Mouse (Mus musculus): ENCODE data around the gene Terb2.

GRCm38 (mm10) chr2:122218234-122218633 is 32.2 kb downstream of the Terb2 start:
- TF ChIP-seq CEBPB (IDR thresholded peaks at IDR 0.05; ENCODE audit: insufficient read depth, poor library complexity, severe bottlenecking) (no peak), USF1 (IDR thresholded peaks at IDR 0.05; ENCODE audit: low read depth) (no peak), E2F4 (IDR thresholded peaks at IDR 0.05; ENCODE audit: insufficient read depth) (no peak), POLR2A (IDR thresholded peaks at IDR 0.05; ENCODE audit: insufficient read length, low read depth) (no peak), MAX (IDR thresholded peaks at IDR 0.05; ENCODE audit: low read depth) (no peak), MYOG (IDR thresholded peaks at IDR 0.05; ENCODE audit: control insufficient read depth in 1 of 3, insufficient read depth in 1 of 3, insufficient read length in 2 of 3, low read depth in 2 of 3) (no peak), TCF12 (IDR thresholded peaks at IDR 0.05; ENCODE audit: insufficient read depth, poor library complexity, severe bottlenecking) (no peak)

All from myocyte (in vitro differentiated cells).